Mouse (Mus musculus): ENCODE measurements around the gene Lclat1. TPM values are rescaled to one million over a fixed set of nuclear protein-coding genes. Genes with fewer than 3 reads are reported as not detected.

Lclat1 gene
- total and polyA plus RNA-seq, 3 experiments, result 9.6 to 10.5 TPM; not detected in 1

GRCm38 (mm10) chr17:73087045-73087910, 20.5 kb upstream of the Lclat1 start:
- Histone ChIP-seq H3K4me3 (ENCODE audit: control insufficient read depth in 1 of 2, insufficient read depth in 1 of 2, low read depth in 2 of 2, low read length in 2 of 2) (no peak overlapping the region), H3K27me3 (ENCODE audit: control insufficient read depth in 1 of 2, insufficient read depth in 2 of 2, low read length in 2 of 2) (no peaks in the 10 kb centered on the region), H3K9ac (ENCODE audit: control insufficient read depth, low read depth, low read length, poor library complexity, severe bottlenecking) (peak overlapping the region; percentile 27; the same call in 1 of the 2 replicates), H3K36me3 (ENCODE audit: control insufficient read depth in 1 of 2, insufficient read depth in 2 of 2, low read length in 2 of 2) (peaks cover 0 to 17% of the 10 kb centered on the region in 2 experiments; a peak in 2 of 4 replicates), H3K27ac (ENCODE audit: control insufficient read depth, low read depth, low read length) (peak overlapping the region; percentile 69), H3K9me3 (replicated peaks; ENCODE audit: insufficient read depth, low read length) (no peaks in the 10 kb centered on the region), H3K79me2 (ENCODE audit: control insufficient read depth, insufficient read depth, low read length, poor library complexity) (no peaks in the 10 kb centered on the region), H3K4me1 (ENCODE audit: control insufficient read depth in 1 of 2, insufficient read depth in 2 of 2, low read length in 2 of 2) (peaks cover 0 to 16% of the 10 kb centered on the region in 2 experiments)
- DNase-seq (ENCODE audit: low read depth, low spot score), result peak; percentile 79
- TF ChIP-seq MAFK (IDR thresholded peaks at IDR 0.05; ENCODE audit: borderline replicate concordance, low read depth, low read length) (peak; percentile 57; the same call in 1 of the 2 replicates), ELF1 (IDR thresholded peaks at IDR 0.05; ENCODE audit: low read depth, low read length) (no peak), E2F4 (IDR thresholded peaks at IDR 0.05; ENCODE audit: borderline replicate concordance, low read depth, low read length) (no peak), USF2 (IDR thresholded peaks at IDR 0.05; ENCODE audit: borderline replicate concordance in 1 of 2, insufficient read depth in 1 of 2, low read depth in 1 of 2, low read length in 2 of 2) (no peak), MAX (IDR thresholded peaks at IDR 0.05; ENCODE audit: low read length) (no peak), MEF2A (IDR thresholded peaks at IDR 0.05; ENCODE audit: extremely low read depth, insufficient replicate concordance, low read depth, low read length, poor library complexity, severe bottlenecking) (peak; percentile 25; the same call in 1 of the 2 replicates), RAD21 (IDR thresholded peaks at IDR 0.05; ENCODE audit: low read depth, low read length) (no peak), MYB (IDR thresholded peaks at IDR 0.05; ENCODE audit: low read depth, low read length) (no peak), USF1 (IDR thresholded peaks at IDR 0.05; ENCODE audit: low read depth, low read length) (peak; percentile 64), BHLHE40 (IDR thresholded peaks at IDR 0.05; ENCODE audit: borderline replicate concordance, low read depth, low read length) (peak; percentile 68; the same call in 1 of the 2 replicates), EP300 (IDR thresholded peaks at IDR 0.05; ENCODE audit: low read depth in 1 of 2, low read length in 2 of 2) (peak; percentile 81 to 85), CHD2 (IDR thresholded peaks at IDR 0.05; ENCODE audit: low read length) (no peak; the same call in 1 of the 2 replicates), RCOR1 (IDR thresholded peaks at IDR 0.05; ENCODE audit: low read depth, low read length) (peak; percentile 89), GABPA (IDR thresholded peaks at IDR 0.05; ENCODE audit: low read depth, low read length) (0 out of 2 replicates have a peak, but pooled peaks have one; percentile 11), SIN3A (IDR thresholded peaks at IDR 0.05; ENCODE audit: low read length) (peak; percentile 83), MXI1 (IDR thresholded peaks at IDR 0.05; ENCODE audit: low read depth, low read length) (peak; percentile 44; the same call in 1 of the 2 replicates), JUND (IDR thresholded peaks at IDR 0.05; ENCODE audit: low read depth, low read length) (no peak), TBP (IDR thresholded peaks at IDR 0.05; ENCODE audit: low read depth, low read length) (0 out of 2 replicates have a peak, but pooled peaks have one; percentile 19), ETS1 (IDR thresholded peaks at IDR 0.05; ENCODE audit: low read depth, low read length) (peak; percentile 85), MYC (IDR thresholded peaks at IDR 0.05; ENCODE audit: low read depth, low read length) (0 out of 2 replicates have a peak, but pooled peaks have one; percentile 16), HCFC1 (IDR thresholded peaks at IDR 0.05; ENCODE audit: low read depth, low read length) (no peak), POLR2AphosphoS2 (IDR thresholded peaks at IDR 0.05; ENCODE audit: low read length) (no peak), POLR2A (IDR thresholded peaks at IDR 0.05; ENCODE audit: control insufficient read depth in 1 of 2, insufficient read depth in 1 of 2, low read depth in 1 of 2, low read length in 2 of 2, poor library complexity in 1 of 2) (no peak), GATA1 (IDR thresholded peaks at IDR 0.05; ENCODE audit: low read depth, low read length) (peak; percentile 96), ZC3H11A (IDR thresholded peaks at IDR 0.05; ENCODE audit: low read depth, low read length) (no peak), UBTF (IDR thresholded peaks at IDR 0.05; ENCODE audit: borderline replicate concordance, insufficient read depth, low read depth, low read length) (no peak), MAZ (IDR thresholded peaks at IDR 0.05; ENCODE audit: low read depth, low read length) (peak; percentile 28; the same call in 1 of the 2 replicates), NELFE (IDR thresholded peaks at IDR 0.05; ENCODE audit: low read depth, low read length) (no peak), ZNF384 (IDR thresholded peaks at IDR 0.05; ENCODE audit: low read depth, low read length) (peak; percentile 97), ZMIZ1 (IDR thresholded peaks at IDR 0.05; ENCODE audit: low read depth, low read length) (no peak), TAL1 (IDR thresholded peaks at IDR 0.05; ENCODE audit: low read length) (no peak), KAT2A (conservative IDR thresholded peaks at IDR 0.05; ENCODE audit: low read depth, low read length) (no peak; the same call in 1 of the 2 replicates), NRF1 (IDR thresholded peaks at IDR 0.05; ENCODE audit: insufficient read depth, low read depth, low read length, poor library complexity, severe bottlenecking) (no peak), CHD1 (IDR thresholded peaks at IDR 0.05; ENCODE audit: low read depth, low read length) (no peak), ZKSCAN1 (IDR thresholded peaks at IDR 0.05; ENCODE audit: low read depth, low read length) (no peak)

Data from MEL (cell line).